Mouse (Mus musculus) embryonic fibroblast, embryonic 13.5 days (primary cell): Measurements from ENCODE around the gene Mcf2l.

Source experiments
- CTCF ChIP-seq: IDR thresholded peaks from 2 replicates; pipeline ENCODE4 v1.5.1; 2011; ENCODE audit warnings: mild to moderate bottlenecking, control low read depth, low read length, moderate library complexity, borderline replicate concordance; ENCODE audit not compliant: insufficient read depth
- POLR2A ChIP-seq: IDR thresholded peaks from 2 replicates; pipeline ENCODE4 v1.6.1; 2011; ENCODE audit warnings: low read depth, mild to moderate bottlenecking, control low read depth, low read length, moderate library complexity

DNA sequence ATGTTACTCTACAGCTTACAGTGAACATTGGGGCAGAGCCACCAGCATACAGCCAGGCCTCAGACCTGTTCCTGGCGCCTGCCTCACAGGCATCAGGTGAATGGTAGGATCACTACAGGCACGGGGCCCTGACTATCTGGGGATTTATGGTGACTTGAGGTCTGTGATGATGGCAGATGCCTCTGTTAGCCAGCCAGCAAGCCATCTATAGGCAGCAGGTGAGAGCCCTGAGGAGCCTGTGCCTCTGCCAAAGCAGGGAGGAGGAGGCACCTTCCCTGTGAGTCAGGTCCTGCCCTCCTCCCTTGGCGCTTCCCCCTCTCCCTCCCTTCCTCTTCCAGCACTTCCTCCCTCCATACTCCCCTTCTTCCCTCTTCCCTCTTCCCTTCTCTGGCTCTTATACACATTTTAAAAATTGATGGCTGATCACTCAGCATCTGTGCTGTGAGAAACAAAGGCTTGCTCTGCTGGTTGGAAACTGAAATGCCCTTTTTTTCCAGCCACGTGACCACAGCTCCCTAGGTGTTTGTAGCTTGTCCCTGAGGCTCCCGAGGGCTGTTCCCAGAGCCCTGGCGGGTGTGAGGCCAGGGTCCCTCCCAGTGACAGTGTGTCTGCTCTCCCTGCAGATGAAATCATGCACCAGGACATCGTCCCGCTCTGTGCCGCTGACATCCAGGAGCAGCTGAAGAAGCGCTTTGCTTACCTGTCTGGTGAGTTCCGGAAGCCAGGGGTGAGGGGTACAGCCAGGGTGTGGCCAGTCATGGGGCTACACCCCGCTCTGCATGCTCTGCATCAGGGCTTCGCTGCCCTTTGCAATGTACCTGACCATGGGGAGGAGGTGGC, 89.2 kb downstream of the Mcf2l start:
- TF ChIP-seq CTCF (no peak), POLR2A (no peak)
